Mouse (Mus musculus) CD8-positive naive resting alpha-beta T cell, adult 57 days (primary cell): ENCODE results near the gene Gm10762. TPM values are rescaled to one million over a fixed set of nuclear protein-coding genes. Genes with fewer than 3 reads are reported as not detected.

Experiments
- total RNA-seq: library from RNA; stranded (reverse); gene quantifications from one replicate; pipeline ENCODE4 v1.2.4, GENCODE M21; 2023

The Gm10762 gene
- total RNA-seq: 4.7 TPM

DNA sequence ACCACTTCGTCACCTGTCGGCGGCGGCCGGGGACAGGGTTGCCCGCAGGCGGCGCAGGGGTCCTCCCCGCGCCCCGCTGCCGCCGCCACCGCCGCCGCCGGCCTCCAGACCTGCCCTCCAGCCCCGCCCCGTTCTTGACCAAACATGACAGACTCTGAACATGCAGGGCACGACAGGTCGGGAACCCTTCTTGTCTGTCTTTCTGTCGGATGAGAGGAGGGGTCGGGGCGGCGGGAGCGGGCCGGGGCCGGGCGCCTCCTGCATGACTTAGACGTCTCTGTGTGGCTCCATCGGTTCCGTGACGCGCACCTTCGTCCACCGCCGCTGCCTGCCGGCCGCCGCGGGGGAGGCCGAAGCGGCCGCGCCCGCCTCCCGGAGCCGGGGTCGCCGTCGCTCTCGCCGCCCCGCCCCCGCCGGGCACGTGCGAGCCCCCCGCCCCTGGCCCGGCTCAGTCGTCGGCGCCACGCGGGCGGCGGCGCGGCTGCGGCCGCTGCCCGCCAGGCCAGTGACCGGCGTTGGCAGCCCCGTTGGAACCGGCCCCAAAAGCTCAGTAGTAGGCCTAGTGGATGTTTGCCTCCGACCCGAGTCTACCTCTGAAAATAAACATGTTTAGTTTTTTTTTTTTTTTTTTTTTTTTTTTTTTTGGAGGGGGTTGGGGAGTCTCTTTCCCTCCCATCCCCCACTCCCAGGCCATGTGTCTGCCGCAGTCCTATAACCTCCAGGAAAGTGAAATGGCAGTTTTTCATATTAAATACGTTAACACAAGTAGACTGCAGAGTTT lies at the start of gene Gm10762:
Gene Gm10762 (minus strand): TSS at position 65 of the 781 bp plus-strand sequence.

DNA sequence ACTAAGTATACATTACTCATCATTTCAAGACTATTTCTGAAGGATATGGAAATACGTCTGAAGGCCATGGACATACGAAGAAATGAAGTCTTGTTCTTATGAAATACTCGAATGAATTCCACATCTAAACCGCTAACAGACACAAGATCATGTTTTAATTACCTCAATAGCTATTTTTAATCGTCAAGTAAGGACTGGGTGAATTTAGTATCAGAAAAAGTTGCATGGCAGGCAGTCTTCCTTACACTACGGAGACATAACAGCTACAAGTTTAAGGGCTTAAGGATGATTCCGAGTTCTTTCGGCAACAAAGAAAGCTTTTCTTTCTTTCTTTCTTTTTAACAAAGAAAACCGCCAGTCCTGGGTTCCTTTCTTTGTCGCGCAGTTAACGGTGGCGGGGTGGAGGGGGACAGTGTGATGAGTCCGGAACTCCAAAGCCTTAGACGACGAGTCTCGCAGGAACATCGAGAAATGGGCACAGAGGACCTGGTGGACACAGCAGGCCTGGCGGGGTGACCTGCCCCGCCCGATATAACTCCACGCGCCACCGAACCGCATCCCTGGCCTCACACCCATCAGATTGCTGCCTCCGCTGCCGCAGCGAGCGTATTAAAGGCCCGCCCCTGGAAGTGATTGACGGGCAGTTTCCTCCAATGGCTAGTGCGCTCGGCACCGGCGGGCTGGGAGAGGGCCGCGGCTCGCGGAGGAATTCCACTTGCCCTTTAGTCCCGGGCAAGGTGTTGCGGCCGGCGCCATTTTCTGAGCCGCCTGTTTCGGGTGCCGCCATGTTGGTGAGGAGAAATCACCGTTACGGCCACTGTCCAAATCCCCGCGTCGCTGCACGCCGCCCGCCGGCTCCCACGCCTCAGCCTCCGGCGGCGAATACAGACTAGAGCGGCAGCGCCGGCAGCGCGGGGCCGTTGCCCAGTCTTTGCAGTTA lies 614 bp downstream of the Gm10762 start, which contains the start of gene Zc3h6:
Gene Zc3h6 (plus strand): TSS at position 762 of the 940 bp plus-strand sequence.

GRCm38 (mm10) chr2:128943538-128944528 lies 23.7 kb downstream of the Gm10762 start, which contains the start of gene Zc3h8:
TSS of gene Zc3h8 (minus strand) at chr2:128944077.

Other genes with a start within 250 kb of the Gm10762 start
- 40.5 TPM for gene Tmem87b, start 149.6 kb downstream of the Gm10762 start, total RNA-seq
- not detected for gene Fbln7, start 104.7 kb downstream of the Gm10762 start, total RNA-seq
- 6.5 TPM for gene Zc3h8, start 23.6 kb downstream of the Gm10762 start, total RNA-seq
- 12.2 TPM for gene Zc3h6, start 323 bp downstream of the Gm10762 start, total RNA-seq
- not detected for gene Vinac1, start 80.4 kb upstream of the Gm10762 start, total RNA-seq
- 5.4 TPM for gene Ttl, start 98.2 kb upstream of the Gm10762 start, total RNA-seq
- 48.7 TPM for gene Polr1b, start 133.3 kb upstream of the Gm10762 start, total RNA-seq
- 14.9 TPM for gene Chchd5, start 162.0 kb upstream of the Gm10762 start, total RNA-seq
- 307 TPM for gene Slc20a1, start 231.0 kb upstream of the Gm10762 start, total RNA-seq